Mouse (Mus musculus) retina, postnatal 1 day (tissue): Measurements from ENCODE around the gene Camsap1.

Experiments
- DNase-seq: peaks from one replicate; pipeline ENCODE4 v3.0.0-alpha.2; 2012

Camsap1 gene

DNA sequence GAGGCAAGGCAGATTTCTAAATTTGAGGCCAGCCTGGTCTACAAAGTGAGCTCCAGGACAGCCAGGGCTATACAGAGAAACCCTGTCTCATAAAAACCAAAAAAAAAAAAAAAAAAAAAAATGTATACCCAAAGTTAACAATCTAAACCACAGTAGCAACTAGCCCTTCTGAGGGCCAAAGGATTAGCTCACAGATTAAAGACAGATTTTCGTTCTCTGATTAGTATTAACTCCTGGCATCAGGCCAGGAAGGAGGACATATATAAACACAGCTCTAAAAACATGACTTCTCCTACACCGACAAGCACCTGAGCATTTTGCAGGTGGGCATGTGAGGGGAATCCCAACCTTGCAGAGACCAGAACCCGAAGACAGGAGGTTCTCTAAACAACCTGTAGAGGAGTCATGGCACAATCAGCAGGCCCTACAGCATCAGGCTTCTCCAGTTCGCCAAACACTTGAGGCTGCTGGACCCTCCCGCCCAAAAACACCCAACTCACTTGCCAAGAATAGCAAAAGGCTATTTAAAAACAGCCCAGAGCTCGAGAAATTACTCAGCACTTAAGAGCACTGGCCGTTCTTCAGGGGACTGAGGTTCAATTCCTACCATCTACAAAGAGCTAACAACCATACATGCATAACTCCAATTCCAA, 5.4 kb downstream of the Camsap1 start:
- DNase-seq: peak; percentile 54

DNA sequence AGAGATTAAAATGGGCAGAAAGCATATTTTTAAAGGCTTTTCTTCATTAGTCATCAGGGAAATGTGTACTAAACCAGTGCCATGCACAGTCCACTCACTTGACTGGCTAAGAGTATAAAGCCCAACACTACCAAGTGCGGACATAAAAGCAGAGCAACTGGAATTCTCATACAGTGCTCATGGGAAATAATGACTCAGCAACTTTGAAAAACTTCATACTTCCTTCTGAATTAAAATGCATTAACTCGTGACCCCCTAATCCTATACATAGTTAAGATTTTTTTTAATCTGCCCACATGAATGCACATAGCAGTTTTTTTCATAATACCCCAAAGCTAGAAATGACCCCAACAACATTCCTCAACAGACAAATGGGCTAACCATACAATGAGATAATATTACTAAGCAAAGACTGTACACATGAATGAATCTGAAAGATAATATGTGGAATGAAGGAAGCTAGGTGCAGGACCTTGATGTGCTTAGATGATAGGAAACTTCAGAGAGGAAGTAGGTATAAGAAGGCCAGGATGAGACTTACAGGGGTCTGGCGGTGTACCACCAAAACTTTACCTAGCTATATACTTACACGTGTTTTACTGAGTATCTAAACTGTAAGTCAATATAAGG, 7.8 kb downstream of the Camsap1 start:
- DNase-seq: no peak

- DNase-seq: no peak
Measured at GRCm38 (mm10) chr2:25970426-25970825, 12.7 kb downstream of the Camsap1 start.

- DNase-seq: no peak
Measured at GRCm38 (mm10) chr2:25969319-25969718, 13.8 kb downstream of the Camsap1 start.

GRCm38 (mm10) chr2:25949291-25949690, 33.8 kb downstream of the Camsap1 start:
- no peak for DNase-seq

GRCm38 (mm10) chr2:25947950-25948349, 35.1 kb downstream of the Camsap1 start:
- DNase-seq: peak; percentile 17

GRCm38 (mm10) chr2:25943822-25944221, 39.3 kb downstream of the Camsap1 start:
- peak; percentile 29 for DNase-seq

DNA sequence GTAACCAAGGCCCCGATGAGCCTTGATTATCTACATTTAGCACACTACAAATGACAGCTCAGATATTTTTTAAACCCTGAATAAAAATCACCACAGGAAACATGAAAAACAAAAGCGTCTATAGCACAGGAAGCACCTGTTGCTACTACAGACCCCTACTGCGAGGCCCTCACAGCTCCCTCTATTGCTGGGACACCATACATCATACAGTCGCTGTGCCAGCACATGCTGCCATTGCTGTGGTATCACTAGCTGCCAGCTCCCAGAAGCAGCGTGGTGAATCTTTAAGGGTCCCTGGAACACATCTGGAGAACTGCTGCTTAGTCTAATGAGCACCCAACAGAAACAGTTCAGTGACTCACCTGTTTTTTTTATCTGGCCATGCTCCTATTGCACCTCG, 42.6 kb downstream of the Camsap1 start:
- no peak for DNase-seq

DNA sequence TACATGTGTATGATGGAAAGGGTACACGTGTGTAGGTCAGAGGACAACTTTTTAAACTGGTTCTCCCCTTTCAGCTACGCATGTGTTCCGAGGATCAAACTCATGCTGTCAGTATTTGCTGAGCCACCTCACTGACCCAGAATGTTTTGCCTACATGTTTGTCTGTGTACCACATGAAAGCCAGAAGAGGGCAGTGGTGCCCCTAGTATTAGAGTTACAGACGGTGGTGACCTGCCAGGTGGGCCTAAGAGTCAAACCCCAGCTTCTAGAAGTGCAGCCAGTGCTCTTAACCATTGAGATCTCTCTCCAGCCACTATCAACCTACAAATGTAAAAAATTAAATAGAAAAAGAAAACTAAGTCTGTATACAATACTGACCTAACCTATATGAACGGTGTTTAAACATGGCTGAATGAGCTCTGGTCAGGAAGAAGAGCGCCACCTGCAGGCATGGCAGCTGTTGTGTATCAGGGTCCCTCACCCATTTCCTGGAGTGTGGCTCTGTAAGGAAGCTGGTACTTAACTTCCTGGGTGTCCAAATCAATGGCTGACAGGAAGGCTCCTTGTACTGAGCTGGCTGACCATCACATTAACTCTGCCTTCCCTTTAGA, 51.7 kb downstream of the Camsap1 start:
- DNase-seq: peak; percentile 54

DNA sequence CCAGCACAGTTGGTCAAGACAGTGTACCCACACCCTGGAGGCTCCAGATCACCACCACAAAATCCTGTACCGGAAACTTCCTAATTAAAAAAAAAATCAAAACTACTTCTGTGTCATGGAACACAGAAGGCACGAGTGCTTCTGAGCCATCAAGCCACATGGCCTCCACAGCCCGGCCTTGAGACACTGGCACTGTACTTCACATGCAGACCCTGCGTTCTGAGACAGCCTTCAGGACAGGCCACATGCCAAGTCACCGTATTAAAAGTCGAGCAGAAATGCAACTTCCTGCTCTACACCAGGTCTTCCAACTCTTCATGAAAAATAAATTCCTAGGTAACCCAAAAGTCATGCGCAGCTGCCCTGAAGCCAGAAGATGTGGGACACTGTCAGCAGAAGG, 55.3 kb downstream of the Camsap1 start:
- no peak for DNase-seq

DNA sequence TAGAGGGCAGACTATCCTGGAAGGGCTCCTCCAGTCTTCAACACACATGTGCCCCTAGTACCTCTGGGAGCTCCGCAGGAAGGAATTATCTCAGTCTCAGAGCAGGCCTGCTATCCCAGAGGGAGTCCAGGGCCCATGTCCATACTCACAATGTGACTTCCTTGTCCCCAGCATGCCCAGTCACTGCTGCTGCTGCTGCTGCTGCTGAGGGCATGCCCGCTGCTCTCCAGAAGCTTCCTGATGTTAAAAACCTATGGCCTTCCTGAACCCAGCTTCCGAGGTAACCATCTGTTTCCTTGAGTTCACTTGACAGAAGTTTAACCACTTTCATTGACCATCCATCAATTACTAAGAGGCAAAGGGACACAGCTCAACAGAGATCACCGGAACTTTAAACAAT, 58.1 kb downstream of the Camsap1 start:
- DNase-seq: no peak

- DNase-seq: no peak
Measured at GRCm38 (mm10) chr2:25923799-25924198, 59.3 kb downstream of the Camsap1 start.

GRCm38 (mm10) chr2:25919972-25920371, 63.1 kb downstream of the Camsap1 start:
- peak; percentile 8 for DNase-seq

GRCm38 (mm10) chr2:25918408-25918807, 64.7 kb downstream of the Camsap1 start:
- DNase-seq: no peak

GRCm38 (mm10) chr2:25914821-25915220, 68.3 kb downstream of the Camsap1 start:
- no peak for DNase-seq

- DNase-seq: no peak
Measured at GRCm38 (mm10) chr2:25914201-25914600, 68.9 kb downstream of the Camsap1 start.

DNA sequence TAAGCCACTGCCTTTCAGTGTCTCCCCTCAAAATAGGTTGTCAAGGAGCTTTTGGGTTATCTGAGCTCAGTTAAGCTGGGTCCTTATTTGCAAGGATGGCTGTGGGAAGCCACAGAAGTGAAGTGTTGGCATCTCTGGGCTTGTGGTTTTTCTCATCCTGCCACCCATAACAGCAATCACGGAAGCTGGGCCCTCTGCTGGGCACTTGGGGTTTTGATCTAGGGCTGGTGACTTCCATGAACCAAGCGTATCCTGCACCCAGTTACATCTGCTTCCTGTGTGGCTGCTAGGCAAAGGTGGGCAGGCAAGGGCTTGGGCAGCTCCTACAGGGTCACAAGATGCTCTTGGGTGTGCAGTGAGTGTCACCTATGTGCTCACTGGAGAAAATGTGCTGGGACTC, 69.8 kb downstream of the Camsap1 start:
- DNase-seq: peak; percentile 12

DNA sequence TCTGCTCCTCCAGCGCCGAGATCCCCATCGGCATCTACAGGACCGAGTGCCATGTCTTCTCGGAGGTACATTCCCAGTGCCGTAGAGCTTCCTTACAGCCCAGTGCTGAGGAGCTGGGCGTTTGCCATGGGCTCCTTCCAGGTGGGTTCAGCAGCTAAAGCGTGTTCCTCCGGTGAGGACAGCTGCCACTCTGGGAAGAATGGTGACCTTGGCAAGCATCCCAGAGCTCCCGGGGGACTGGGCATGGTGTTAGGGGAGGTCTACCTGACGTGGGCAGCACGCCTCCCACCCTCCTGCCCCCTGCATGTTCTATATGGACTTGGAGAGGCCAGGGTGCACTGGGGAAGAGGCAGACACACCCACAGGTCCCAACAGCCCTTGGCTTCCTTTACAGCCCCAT, 73.2 kb downstream of the Camsap1 start:
- DNase-seq: no peak

GRCm38 (mm10) chr2:25898970-25899369, 84.1 kb downstream of the Camsap1 start:
- DNase-seq: no peak

GRCm38 (mm10) chr2:25892440-25892839, 90.6 kb downstream of the Camsap1 start:
- DNase-seq: no peak

GRCm38 (mm10) chr2:25888144-25888543, 94.9 kb downstream of the Camsap1 start:
- no peak for DNase-seq

GRCm38 (mm10) chr2:25887226-25887625, 95.9 kb downstream of the Camsap1 start:
- no peak for DNase-seq

DNA sequence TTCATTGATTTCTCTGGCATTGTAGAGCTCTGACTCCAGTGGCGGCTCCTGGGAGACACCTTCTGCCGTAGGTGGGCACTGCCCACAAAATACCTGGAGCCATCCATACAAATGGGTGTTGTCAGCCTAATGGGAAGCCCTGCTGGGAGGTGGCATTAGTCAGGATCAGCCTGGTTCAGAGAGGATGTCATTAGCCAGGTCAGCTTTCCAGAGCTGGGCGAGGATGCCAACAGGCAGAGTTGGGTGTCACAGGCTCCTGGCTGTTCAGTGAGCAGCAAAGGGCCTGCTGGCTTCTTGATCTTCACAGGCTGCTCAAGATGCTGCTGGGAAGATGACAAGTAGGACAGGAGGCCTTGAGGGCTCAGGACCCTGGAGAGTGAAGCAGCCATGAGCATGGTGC, 98.3 kb downstream of the Camsap1 start:
- DNase-seq: no peak

DNA sequence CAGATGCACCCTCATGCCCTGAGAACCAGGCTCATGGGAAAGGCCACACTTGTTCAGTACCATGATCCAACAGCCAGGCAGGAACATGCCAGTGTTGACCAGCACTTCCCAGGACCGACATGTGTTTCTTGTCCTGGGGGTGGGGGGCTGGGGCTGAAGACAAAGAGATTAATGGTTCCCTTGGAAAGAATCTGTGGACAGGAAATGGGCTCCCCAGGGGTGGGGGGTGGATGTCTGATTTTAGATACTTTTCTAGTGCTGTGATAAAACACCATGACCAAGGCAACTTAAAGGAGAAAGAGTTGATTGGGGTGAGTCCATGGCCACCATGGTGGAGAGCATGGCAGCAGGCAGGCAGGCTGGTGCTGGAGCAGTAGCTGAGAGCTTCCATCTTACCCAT, 100.8 kb downstream of the Camsap1 start:
- DNase-seq: no peak

DNA sequence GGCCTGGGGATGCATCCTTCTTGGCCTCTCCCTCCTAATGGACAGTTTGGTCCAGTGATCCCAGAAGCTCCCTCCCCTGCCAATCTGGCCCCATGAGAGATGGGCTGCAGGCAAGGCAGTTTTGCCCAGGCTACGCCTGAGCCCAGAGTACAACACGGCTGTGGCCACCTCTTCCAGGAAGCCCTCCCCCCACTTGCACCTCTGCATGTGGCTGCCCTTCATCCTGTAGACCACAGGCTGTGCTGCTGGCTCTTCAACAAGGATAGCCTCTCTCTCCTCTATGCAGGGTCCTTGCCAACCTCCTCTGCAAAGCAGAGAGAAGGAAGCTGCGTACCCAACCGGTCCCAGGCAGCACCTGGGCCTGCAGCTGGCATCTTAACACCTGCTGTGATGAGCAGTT, 104.0 kb downstream of the Camsap1 start:
- DNase-seq: no peak
